Mouse (Mus musculus) lung, adult 2 months (tissue): ENCODE results near the gene Lrrc10b.

Experiments
- CTCF ChIP-seq: fragments of 200-500 bp; IDR thresholded peaks from 2 replicates; pipeline ENCODE4 v1.5.1; 2011; ENCODE audit warnings: mild to moderate bottlenecking, low read length, control low read depth; ENCODE audit not compliant: insufficient read depth
- POLR2A ChIP-seq: fragments of 200-500 bp; IDR thresholded peaks from 2 replicates; pipeline ENCODE4 v1.6.1; 2011; ENCODE audit warnings: low read depth, mild to moderate bottlenecking, control low read depth, low read length, borderline replicate concordance; ENCODE audit errors: extremely low read depth

GRCm38 (mm10) chr19:10500581-10500980 is 43.3 kb upstream of the Lrrc10b start:
- TF ChIP-seq CTCF (no peak), POLR2A (no peak)
